Mouse (Mus musculus) intestine, embryonic 15.5 days (tissue): ENCODE data around the gene Cfap97d2. TPM values are rescaled to one million over a fixed set of nuclear protein-coding genes. Genes with fewer than 3 reads are reported as not detected.

Experiments used
- ATAC-seq: fragments of 200-750 bp; cut with Nextera tagmentation; 2 replicates; pipeline ENCODE4 v1.8.0; 2017; ENCODE audit warnings: moderate TSS enrichment, moderate library complexity
- H3K27ac ChIP-seq: fragments of 300-500 bp; sonication (generic); 2 replicates; pipeline ENCODE4 v1.5.1; 2015; ENCODE audit warnings: mild to moderate bottlenecking, inconsistent platforms
- H3K27me3 ChIP-seq: fragments of 300-500 bp; sonication (generic); replicated peaks from 2 replicates; pipeline ENCODE4 v1.6.1; 2015; ENCODE audit warnings: inconsistent platforms
- H3K36me3 ChIP-seq: fragments of 300-500 bp; sonication (generic); 2 replicates; pipeline ENCODE4 v1.6.1; 2015; ENCODE audit warnings: inconsistent platforms
- H3K4me1 ChIP-seq: fragments of 300-500 bp; sonication (generic); replicated peaks from 2 replicates; pipeline ENCODE4 v1.6.1; 2015; ENCODE audit warnings: inconsistent platforms
- H3K4me2 ChIP-seq: fragments of 300-500 bp; sonication (generic); replicated peaks from 2 replicates; pipeline ENCODE4 v1.6.1; 2015; ENCODE audit warnings: mild to moderate bottlenecking, inconsistent platforms
- H3K4me3 ChIP-seq: fragments of 300-500 bp; sonication (generic); replicated peaks from 2 replicates; pipeline ENCODE4 v1.5.1; 2015; ENCODE audit warnings: inconsistent platforms
- H3K9ac ChIP-seq: fragments of 300-500 bp; sonication (generic); 2 replicates; pipeline ENCODE4 v1.6.1; 2015; ENCODE audit warnings: inconsistent platforms
- H3K9me3 ChIP-seq: fragments of 300-500 bp; sonication (generic); 2 replicates; pipeline ENCODE4 v1.6.1; 2016; ENCODE audit warnings: inconsistent platforms
- WGBS: fragments of 180-500 bp; shearing (Covaris S2); methylation state at CpG from one replicate; pipeline ENCODE4 v1.1.7; 2015; 5-methylcytosine and 5-hydroxymethylcytosine counted together
- polyA plus RNA-seq: library from polyadenylated mRNA; unstranded; fragments of >200 nt; fragmentation: Nextera tagmentation; extraction: Ambion mirVana; gene quantifications from 2 replicates; pipeline ENCODE4 v1.2.1, GENCODE M21; 2015

Gene Cfap97d2
- polyA plus RNA-seq, 1 experiment from 2014 or later, result 0.10 TPM

DNA sequence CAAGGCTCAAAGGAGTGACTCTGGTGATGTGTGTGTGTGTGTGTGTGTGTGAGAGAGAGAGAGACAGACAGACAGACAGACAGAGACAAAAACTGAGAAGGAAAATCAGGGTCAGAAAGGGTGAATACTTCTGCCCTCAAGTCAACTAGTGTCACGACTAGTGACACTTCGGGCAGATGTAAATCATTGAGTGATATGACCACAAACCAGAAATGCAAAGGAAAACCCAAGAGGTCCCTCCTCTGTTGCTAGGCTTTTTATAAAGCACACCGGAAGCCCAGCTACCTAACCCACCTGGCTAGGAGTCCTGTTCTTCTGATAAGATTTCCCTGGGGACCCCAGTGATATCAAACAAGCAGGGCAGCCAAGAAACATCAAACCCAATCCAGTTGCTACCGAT, 30.6 kb upstream of the Cfap97d2 start:
- no peak for ATAC-seq
- no peak overlapping the region; the same call in 1 of the 2 replicates for H3K27ac ChIP-seq
- H3K4me3 ChIP-seq, result peak overlapping the region; percentile 81
- peaks cover 18% of the 10 kb centered on the region for H3K4me1 ChIP-seq
- 61% methylated on average over 4 of the region's 4 CpGs for WGBS
- H3K27me3 ChIP-seq, result no peaks in the 10 kb centered on the region
- H3K9me3 ChIP-seq, result no peaks in the 10 kb centered on the region
- H3K36me3 ChIP-seq, result no peaks in the 10 kb centered on the region
- peak overlapping the region; percentile 91 for H3K4me2 ChIP-seq
- H3K9ac ChIP-seq, result no peak overlapping the region; the same call in 1 of the 2 replicates

- Histone ChIP-seq H3K9ac (peak overlapping the region; percentile 64), H3K27me3 (no peaks in the 10 kb centered on the region), H3K9me3 (no peaks in the 10 kb centered on the region), H3K4me1 (peaks cover 18% of the 10 kb centered on the region), H3K4me3 (peak overlapping the region; percentile 81), H3K36me3 (no peaks in the 10 kb centered on the region), H3K27ac (no peak overlapping the region; the same call in 1 of the 2 replicates), H3K4me2 (peak overlapping the region; percentile 91)
- WGBS, result 38% methylated on average over 8 of the region's 8 CpGs
- ATAC-seq, result no peak
These were observed 30.2 kb upstream of the Cfap97d2 start for GRCm38 (mm10) chr8:13675524-13675923.

DNA sequence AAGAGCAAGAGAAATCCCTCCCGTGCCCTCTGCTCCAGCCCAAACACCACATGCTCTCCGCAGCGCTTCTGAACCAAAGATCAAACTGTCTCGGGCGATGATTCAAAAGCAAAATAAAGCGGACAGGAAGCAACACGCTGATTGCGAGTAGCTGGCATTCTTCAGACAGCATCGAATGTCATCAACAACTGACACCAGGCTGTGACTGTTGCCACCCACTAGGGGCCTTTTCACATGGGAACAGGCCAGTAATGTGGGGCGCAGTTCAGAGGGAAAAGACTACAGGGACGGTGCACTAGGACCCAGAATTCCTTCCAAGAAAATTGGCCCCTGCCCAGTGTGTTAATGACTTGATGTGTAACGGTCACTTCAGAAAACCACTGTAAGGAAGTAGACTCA, 29.4 kb upstream of the Cfap97d2 start:
- peak overlapping the region; percentile 64 for H3K9ac ChIP-seq
- peaks cover 18% of the 10 kb centered on the region for H3K4me1 ChIP-seq
- peak overlapping the region; percentile 91 for H3K4me2 ChIP-seq
- peak overlapping the region; percentile 81 for H3K4me3 ChIP-seq
- H3K36me3 ChIP-seq, result no peaks in the 10 kb centered on the region
- H3K27me3 ChIP-seq, result no peaks in the 10 kb centered on the region
- 1% methylated on average over 12 of the region's 12 CpGs for WGBS
- peak overlapping the region; percentile 87 for H3K27ac ChIP-seq
- 0 out of 2 replicates have a peak, but pooled peaks have one; percentile 5 for ATAC-seq
- no peaks in the 10 kb centered on the region for H3K9me3 ChIP-seq

DNA sequence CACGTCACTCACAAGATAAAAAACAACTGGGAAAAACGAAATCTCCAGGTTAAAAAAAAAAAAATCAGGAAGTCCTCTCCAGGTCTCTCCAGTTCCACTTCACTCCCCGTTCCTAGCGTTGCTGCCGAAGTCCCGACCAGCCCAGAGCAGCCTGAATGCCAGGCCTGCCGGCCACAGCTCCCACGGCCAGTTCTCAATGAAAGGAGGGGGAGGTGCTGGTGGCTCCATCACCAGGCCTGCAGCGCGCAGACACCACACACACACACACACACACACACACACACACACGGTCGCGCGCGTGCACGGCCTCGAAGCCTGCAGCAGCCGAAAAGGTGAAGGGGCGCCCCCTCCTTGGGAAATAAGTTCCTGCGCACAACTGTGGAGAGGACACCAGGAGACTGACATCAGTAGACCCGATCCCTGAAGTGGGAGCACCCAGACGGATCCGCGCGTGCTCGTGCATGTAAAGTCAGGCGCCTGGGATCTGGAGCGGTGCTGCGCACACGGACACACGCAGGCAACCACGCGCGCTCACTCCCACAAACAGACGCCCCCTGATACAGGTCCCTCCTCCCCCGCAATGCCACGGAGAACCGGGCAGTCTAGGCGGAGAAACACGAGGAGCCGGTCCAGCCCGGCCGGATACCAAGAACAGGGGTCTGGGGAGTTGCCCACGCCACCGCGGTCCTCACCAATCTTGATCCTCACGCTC, 28.8 kb upstream of the Cfap97d2 start:
- ATAC-seq, result peak; percentile 62
- peak overlapping the region; percentile 87 for H3K27ac ChIP-seq
- H3K4me3 ChIP-seq, result peak overlapping the region; percentile 81
- H3K9me3 ChIP-seq, result no peaks in the 10 kb centered on the region
- H3K4me2 ChIP-seq, result peak overlapping the region; percentile 91
- under 1% methylated on average over 47 of the region's 47 CpGs for WGBS
- H3K36me3 ChIP-seq, result no peaks in the 10 kb centered on the region
- no peaks in the 10 kb centered on the region for H3K27me3 ChIP-seq
- peaks cover 18% of the 10 kb centered on the region for H3K4me1 ChIP-seq
- H3K9ac ChIP-seq, result peak overlapping the region; percentile 64

- no peaks in the 10 kb centered on the region for H3K9me3 ChIP-seq
- peaks cover 18% of the 10 kb centered on the region for H3K4me1 ChIP-seq
- peak within 1 kb of the TSS; percentile 91 for H3K4me2 ChIP-seq
- ATAC-seq, result peak; percentile 98
- H3K27me3 ChIP-seq, result no peaks in the 10 kb centered on the region
- H3K36me3 ChIP-seq, result no peaks in the 10 kb centered on the region
- peak within 1 kb of the TSS; percentile 64 for H3K9ac ChIP-seq
- WGBS, result under 1% methylated on average over 42 of the region's 42 CpGs
- peak within 1 kb of the TSS; percentile 87 for H3K27ac ChIP-seq
- H3K4me3 ChIP-seq, result peak within 1 kb of the TSS; percentile 81
These were observed 28.2 kb upstream of the Cfap97d2 start, which contains the start of gene Rasa3 for GRCm38 (mm10) chr8:13677413-13677883. Rasa3 (minus strand) TSS chr8:13677603.

DNA sequence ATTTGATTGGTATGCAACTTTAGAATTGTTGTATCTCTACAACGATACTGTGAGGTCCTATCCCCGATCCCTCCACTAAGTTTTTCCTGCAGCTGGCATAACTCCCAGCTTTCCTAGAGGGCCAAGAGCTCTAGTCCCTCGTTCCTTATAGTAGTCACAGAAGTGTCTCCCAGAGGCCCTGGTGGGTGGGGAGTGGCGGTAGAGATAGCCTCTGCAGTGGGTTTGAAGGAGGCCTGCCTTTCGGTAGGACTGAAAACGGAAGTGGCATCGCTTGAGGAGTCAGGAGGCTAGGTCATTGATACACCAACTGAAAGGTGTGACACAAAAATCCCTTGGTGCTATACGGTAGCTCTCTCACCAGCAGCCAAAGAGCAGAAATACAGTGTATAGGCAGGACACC, 27.5 kb upstream of the Cfap97d2 start:
- H3K4me1 ChIP-seq, result peaks cover 18% of the 10 kb centered on the region
- no peak overlapping the region for H3K27ac ChIP-seq
- H3K9me3 ChIP-seq, result no peaks in the 10 kb centered on the region
- H3K9ac ChIP-seq, result 0 out of 2 replicates have a peak overlapping the region, but pooled peaks have one; percentile 28
- no peaks in the 10 kb centered on the region for H3K36me3 ChIP-seq
- peak overlapping the region; percentile 91 for H3K4me2 ChIP-seq
- peak overlapping the region; percentile 81 for H3K4me3 ChIP-seq
- WGBS, result 44% methylated on average over 8 of the region's 8 CpGs
- ATAC-seq, result no peak
- no peaks in the 10 kb centered on the region for H3K27me3 ChIP-seq

DNA sequence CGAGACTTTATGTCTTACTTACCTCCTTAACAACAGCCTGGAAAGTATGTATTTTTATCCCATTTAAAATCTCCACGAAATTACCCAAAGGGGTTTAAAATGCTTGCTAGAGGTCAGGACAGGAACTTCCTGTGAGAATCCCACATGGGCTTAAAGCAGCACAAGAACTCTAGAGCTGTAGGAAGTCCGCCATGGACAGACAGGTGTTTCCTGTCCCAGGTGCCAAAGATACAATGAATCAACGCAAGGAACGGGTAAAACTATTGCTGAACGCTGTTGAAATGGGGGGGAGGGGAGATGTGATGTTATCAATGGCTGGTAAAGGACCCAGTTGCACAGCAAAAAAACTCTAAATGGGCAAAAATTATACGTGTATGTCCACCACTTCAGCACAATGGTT, 21.6 kb upstream of the Cfap97d2 start:
- H3K36me3 ChIP-seq, result no peaks in the 10 kb centered on the region
- ATAC-seq, result no peak
- H3K4me1 ChIP-seq, result peaks cover 10% of the 10 kb centered on the region
- H3K9ac ChIP-seq, result no peak overlapping the region
- WGBS, result 38% methylated on average over 7 of the region's 7 CpGs
- H3K4me3 ChIP-seq, result no peak overlapping the region
- H3K27ac ChIP-seq, result no peak overlapping the region
- H3K9me3 ChIP-seq, result no peaks in the 10 kb centered on the region
- H3K4me2 ChIP-seq, result no peak overlapping the region
- no peaks in the 10 kb centered on the region for H3K27me3 ChIP-seq

GRCm38 (mm10) chr8:13685674-13686314, 19.9 kb upstream of the Cfap97d2 start:
- WGBS, result 88% methylated on average over 16 of the region's 16 CpGs
- no peak for ATAC-seq
- Histone ChIP-seq H3K4me2 (no peak overlapping the region), H3K9me3 (no peaks in the 10 kb centered on the region), H3K4me3 (no peak overlapping the region), H3K9ac (no peak overlapping the region), H3K27ac (no peak overlapping the region), H3K36me3 (no peaks in the 10 kb centered on the region), H3K4me1 (peaks cover 10% of the 10 kb centered on the region), H3K27me3 (no peaks in the 10 kb centered on the region)

DNA sequence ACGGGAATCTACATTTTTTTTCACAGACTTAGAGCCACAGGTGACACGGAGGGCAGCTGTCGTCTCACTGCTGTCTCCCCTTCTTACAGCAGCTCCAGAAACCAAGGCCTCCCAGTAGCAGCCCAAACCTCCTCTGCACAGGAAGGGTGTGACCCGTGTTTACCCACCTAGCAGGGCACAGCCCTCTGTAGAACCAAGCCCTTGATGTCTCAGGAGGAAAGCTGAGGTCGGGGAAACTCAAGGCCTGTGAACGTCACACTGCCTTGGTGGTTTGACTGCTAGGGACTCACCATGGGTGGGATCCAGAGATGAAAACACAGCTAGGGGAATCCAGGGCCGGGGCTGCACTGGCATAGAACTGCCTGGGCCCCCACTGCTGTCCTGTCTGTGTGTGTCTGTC, 19.3 kb upstream of the Cfap97d2 start:
- Histone ChIP-seq H3K9me3 (no peaks in the 10 kb centered on the region), H3K27me3 (no peaks in the 10 kb centered on the region), H3K4me3 (no peak overlapping the region), H3K36me3 (no peaks in the 10 kb centered on the region), H3K9ac (no peak overlapping the region), H3K4me1 (peaks cover 10% of the 10 kb centered on the region), H3K4me2 (no peak overlapping the region), H3K27ac (no peak overlapping the region)
- 59% methylated on average over 7 of the region's 7 CpGs for WGBS
- ATAC-seq, result 0 out of 2 replicates have a peak, but pooled peaks have one; percentile 12

DNA sequence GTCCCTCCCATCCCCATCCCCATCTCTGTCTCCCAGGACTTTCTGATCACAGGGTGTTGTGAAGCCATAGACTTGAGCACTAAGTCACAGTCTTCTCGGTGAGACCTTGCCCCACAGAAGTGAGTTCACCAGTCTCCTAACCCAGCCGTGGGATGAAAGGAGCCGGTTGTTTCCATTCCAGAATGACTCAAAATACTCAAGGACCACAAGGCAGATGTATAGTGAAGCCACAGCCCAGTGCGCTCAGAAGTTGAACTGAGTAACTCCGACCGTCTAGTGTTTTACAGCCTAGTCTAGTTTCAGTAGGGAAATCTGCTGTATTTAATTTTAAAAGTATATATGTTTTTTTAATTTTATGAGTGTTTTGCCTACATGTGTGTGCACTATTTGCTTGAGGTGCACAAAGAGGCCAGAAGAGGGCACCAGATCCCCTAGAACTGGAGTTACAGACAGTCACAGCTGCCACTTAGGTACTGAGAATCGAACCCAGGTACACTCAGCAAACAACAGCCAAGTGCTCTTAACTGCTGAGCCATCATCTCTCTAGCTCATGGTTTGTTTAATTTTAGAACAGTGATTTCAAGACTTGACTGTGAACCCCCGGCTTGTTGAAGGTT, 18.5 kb upstream of the Cfap97d2 start:
- ATAC-seq, result no peak
- Histone ChIP-seq H3K36me3 (no peaks in the 10 kb centered on the region), H3K9ac (no peak overlapping the region), H3K4me2 (no peak overlapping the region), H3K4me1 (peaks cover 10% of the 10 kb centered on the region), H3K9me3 (no peaks in the 10 kb centered on the region), H3K4me3 (no peak overlapping the region), H3K27me3 (no peaks in the 10 kb centered on the region), H3K27ac (no peak overlapping the region)
- 91% methylated on average over 8 of the region's 8 CpGs for WGBS

GRCm38 (mm10) chr8:13687941-13688340, 17.7 kb upstream of the Cfap97d2 start:
- Histone ChIP-seq H3K27ac (no peak overlapping the region; the same call in 1 of the 2 replicates), H3K9ac (no peak overlapping the region), H3K4me1 (peaks cover 10% of the 10 kb centered on the region), H3K36me3 (no peaks in the 10 kb centered on the region), H3K9me3 (no peaks in the 10 kb centered on the region), H3K4me2 (no peak overlapping the region), H3K4me3 (no peak overlapping the region), H3K27me3 (no peaks in the 10 kb centered on the region)
- WGBS, result 87% methylated on average over 4 of the region's 4 CpGs
- ATAC-seq, result no peak

- peaks cover 10% of the 10 kb centered on the region for H3K4me1 ChIP-seq
- no peak for ATAC-seq
- H3K27ac ChIP-seq, result no peak overlapping the region
- H3K36me3 ChIP-seq, result no peaks in the 10 kb centered on the region
- H3K9ac ChIP-seq, result no peak overlapping the region
- H3K27me3 ChIP-seq, result no peaks in the 10 kb centered on the region
- no peaks in the 10 kb centered on the region for H3K9me3 ChIP-seq
- H3K4me2 ChIP-seq, result no peak overlapping the region
- H3K4me3 ChIP-seq, result no peak overlapping the region
- WGBS, result 47% methylated on average over 6 of the region's 6 CpGs
These were observed 17.2 kb upstream of the Cfap97d2 start for GRCm38 (mm10) chr8:13688461-13688860.
